Mouse (Mus musculus): ENCODE measurements at regions not wholly inside any gene's neighbourhood (a gene's known extent, or its start where the extent isn't known, plus 50 kb on each side); places are given as distances from the start of the nearest gene placed in this dataset.
A peak's percentile ranks its signal among the peaks of the same experiment; 100 is the strongest.

GRCm38 (mm10) chr15:13765411-13765810 lies 591.9 kb upstream of the Cdh6 start:
- H3K27ac ChIP-seq (replicated peaks), result no peak overlapping the region
- H3K4me3 ChIP-seq, result no peak overlapping the region
- H3K36me3 ChIP-seq (replicated peaks), result no peaks in the 10 kb centered on the region
- no peaks in the 10 kb centered on the region for H3K4me1 ChIP-seq
- 90% methylated on average over 3 of the region's 3 CpGs for WGBS
- no peak for DNase-seq (ENCODE audit: low spot score)
- no peaks in the 10 kb centered on the region for H3K9me3 ChIP-seq
- no peaks in the 10 kb centered on the region for H3K27me3 ChIP-seq (replicated peaks; ENCODE audit: low read depth, poor library complexity, severe bottlenecking)

GRCm38 (mm10) chr15:13764587-13764986 lies 591.1 kb upstream of the Cdh6 start:
- Histone ChIP-seq H3K9me3 (no peaks in the 10 kb centered on the region), H3K4me3 (no peak overlapping the region), H3K36me3 (replicated peaks) (no peaks in the 10 kb centered on the region), H3K27me3 (replicated peaks; ENCODE audit: low read depth, poor library complexity, severe bottlenecking) (no peaks in the 10 kb centered on the region), H3K4me1 (no peaks in the 10 kb centered on the region), H3K27ac (replicated peaks) (no peak overlapping the region)
- DNase-seq (ENCODE audit: low spot score), result no peak
- WGBS, result 94% methylated on average over 1 of the region's 1 CpGs

GRCm38 (mm10) chr15:13746559-13746958 lies 573.1 kb upstream of the Cdh6 start:
- no peaks in the 10 kb centered on the region for H3K4me1 ChIP-seq
- no peaks in the 10 kb centered on the region for H3K27me3 ChIP-seq (replicated peaks; ENCODE audit: low read depth, poor library complexity, severe bottlenecking)
- H3K27ac ChIP-seq (replicated peaks), result no peak overlapping the region
- H3K9me3 ChIP-seq, result no peaks in the 10 kb centered on the region
- 77% methylated on average over 2 of the region's 2 CpGs for WGBS
- DNase-seq (ENCODE audit: low spot score), result no peak
- H3K4me3 ChIP-seq, result no peak overlapping the region
- no peaks in the 10 kb centered on the region for H3K36me3 ChIP-seq (replicated peaks)

GRCm38 (mm10) chr15:13706276-13706675 lies 532.8 kb upstream of the Cdh6 start:
- H3K27me3 ChIP-seq (replicated peaks; ENCODE audit: low read depth, poor library complexity, severe bottlenecking), result no peaks in the 10 kb centered on the region
- no peaks in the 10 kb centered on the region for H3K9me3 ChIP-seq
- no peak for DNase-seq (ENCODE audit: low spot score)
- no peak overlapping the region for H3K4me3 ChIP-seq
- no peaks in the 10 kb centered on the region for H3K36me3 ChIP-seq (replicated peaks)
- H3K4me1 ChIP-seq, result no peaks in the 10 kb centered on the region
- no peak overlapping the region for H3K27ac ChIP-seq (replicated peaks)

- 91% methylated on average over 4 of the region's 4 CpGs for WGBS
- H3K36me3 ChIP-seq (replicated peaks), result no peaks in the 10 kb centered on the region
- H3K27ac ChIP-seq (replicated peaks), result no peak overlapping the region
- no peak for DNase-seq (ENCODE audit: low spot score)
- H3K9me3 ChIP-seq, result no peaks in the 10 kb centered on the region
- no peaks in the 10 kb centered on the region for H3K4me1 ChIP-seq
- H3K4me3 ChIP-seq, result no peak overlapping the region
- H3K27me3 ChIP-seq (replicated peaks; ENCODE audit: low read depth, poor library complexity, severe bottlenecking), result no peaks in the 10 kb centered on the region
Observed at GRCm38 (mm10) chr15:13705187-13705586, 531.7 kb upstream of the Cdh6 start.

GRCm38 (mm10) chr15:13668193-13668592 lies 494.7 kb upstream of the Cdh6 start:
- Histone ChIP-seq H3K4me1 (no peaks in the 10 kb centered on the region), H3K36me3 (replicated peaks) (no peaks in the 10 kb centered on the region), H3K9me3 (no peaks in the 10 kb centered on the region), H3K4me3 (no peak overlapping the region), H3K27me3 (replicated peaks; ENCODE audit: low read depth, poor library complexity, severe bottlenecking) (no peaks in the 10 kb centered on the region), H3K27ac (replicated peaks) (no peak overlapping the region)
- DNase-seq (ENCODE audit: low spot score), result no peak
- WGBS, result 83% methylated on average over 3 of the region's 3 CpGs

- Histone ChIP-seq H3K27me3 (replicated peaks; ENCODE audit: low read depth, poor library complexity, severe bottlenecking) (no peaks in the 10 kb centered on the region), H3K27ac (replicated peaks) (no peak overlapping the region), H3K4me1 (no peaks in the 10 kb centered on the region), H3K9me3 (no peaks in the 10 kb centered on the region), H3K36me3 (replicated peaks) (no peaks in the 10 kb centered on the region), H3K4me3 (no peak overlapping the region)
- WGBS, result 94% methylated on average over 4 of the region's 4 CpGs
- DNase-seq (ENCODE audit: low spot score), result no peak
Observed at GRCm38 (mm10) chr15:13667278-13667677, 493.8 kb upstream of the Cdh6 start.

- WGBS, result 72% methylated on average over 1 of the region's 1 CpGs
- no peaks in the 10 kb centered on the region for H3K9me3 ChIP-seq
- no peak overlapping the region for H3K4me3 ChIP-seq
Observed at GRCm38 (mm10) chr15:13662275-13662674, 488.8 kb upstream of the Cdh6 start.

GRCm38 (mm10) chr15:13655038-13655437 lies 481.6 kb upstream of the Cdh6 start:
- Histone ChIP-seq H3K27ac (replicated peaks) (no peak overlapping the region), H3K36me3 (replicated peaks) (no peaks in the 10 kb centered on the region), H3K4me1 (no peaks in the 10 kb centered on the region), H3K27me3 (replicated peaks; ENCODE audit: low read depth, poor library complexity, severe bottlenecking) (no peaks in the 10 kb centered on the region), H3K4me3 (no peak overlapping the region), H3K9me3 (no peaks in the 10 kb centered on the region)
- 87% methylated on average over 3 of the region's 3 CpGs for WGBS
- no peak for DNase-seq (ENCODE audit: low spot score)

More at GRCm38 (mm10) chr15:13662275-13662674, 488.8 kb upstream of the Cdh6 start:
- DNase-seq (ENCODE audit: low spot score), result no peak
- Histone ChIP-seq H3K4me1 (no peaks in the 10 kb centered on the region), H3K36me3 (replicated peaks) (no peaks in the 10 kb centered on the region), H3K27ac (replicated peaks) (no peak overlapping the region), H3K27me3 (replicated peaks; ENCODE audit: low read depth, poor library complexity, severe bottlenecking) (no peaks in the 10 kb centered on the region)

- H3K27me3 ChIP-seq (replicated peaks; ENCODE audit: low read depth, poor library complexity, severe bottlenecking), result no peaks in the 10 kb centered on the region
- WGBS, result 78% methylated on average over 2 of the region's 2 CpGs
- no peak for DNase-seq (ENCODE audit: low spot score)
- H3K4me1 ChIP-seq, result no peaks in the 10 kb centered on the region
- no peaks in the 10 kb centered on the region for H3K9me3 ChIP-seq
- H3K36me3 ChIP-seq (replicated peaks), result no peaks in the 10 kb centered on the region
- H3K4me3 ChIP-seq, result no peak overlapping the region
- H3K27ac ChIP-seq (replicated peaks), result no peak overlapping the region
Observed at GRCm38 (mm10) chr15:13635346-13635940, 462.0 kb upstream of the Cdh6 start.

GRCm38 (mm10) chr15:13602133-13602532 lies 428.7 kb upstream of the Cdh6 start:
- H3K4me1 ChIP-seq, result no peaks in the 10 kb centered on the region
- no peaks in the 10 kb centered on the region for H3K9me3 ChIP-seq
- H3K27me3 ChIP-seq (replicated peaks; ENCODE audit: low read depth, poor library complexity, severe bottlenecking), result no peaks in the 10 kb centered on the region
- no peak overlapping the region for H3K4me3 ChIP-seq
- H3K27ac ChIP-seq (replicated peaks), result no peak overlapping the region
- no peaks in the 10 kb centered on the region for H3K36me3 ChIP-seq (replicated peaks)
- whole genome bisulfite sequencing, result 96% methylated on average over 1 of the region's 1 CpGs
- DNase-seq (ENCODE audit: low spot score), result no peak

GRCm38 (mm10) chr15:13597856-13598255 lies 424.4 kb upstream of the Cdh6 start:
- Histone ChIP-seq H3K4me3 (no peak overlapping the region), H3K36me3 (replicated peaks) (no peaks in the 10 kb centered on the region), H3K4me1 (peaks cover 7% of the 10 kb centered on the region; the same call in 1 of the 2 replicates), H3K27ac (replicated peaks) (no peak overlapping the region), H3K27me3 (replicated peaks; ENCODE audit: low read depth, poor library complexity, severe bottlenecking) (no peaks in the 10 kb centered on the region), H3K9me3 (no peaks in the 10 kb centered on the region)
- DNase-seq (ENCODE audit: low spot score), result no peak
- 73% methylated on average over 2 of the region's 2 CpGs for WGBS

GRCm38 (mm10) chr15:13593823-13594222 lies 420.3 kb upstream of the Cdh6 start:
- WGBS, result 57% methylated on average over 5 of the region's 5 CpGs
- Histone ChIP-seq H3K27ac (replicated peaks) (no peak overlapping the region), H3K4me1 (peaks cover 29% of the 10 kb centered on the region), H3K27me3 (replicated peaks; ENCODE audit: low read depth, poor library complexity, severe bottlenecking) (no peaks in the 10 kb centered on the region), H3K36me3 (replicated peaks) (no peaks in the 10 kb centered on the region), H3K9me3 (no peaks in the 10 kb centered on the region), H3K4me3 (no peak overlapping the region)
- DNase-seq (ENCODE audit: low spot score), result peak; percentile 21

GRCm38 (mm10) chr15:13590864-13591263 lies 417.4 kb upstream of the Cdh6 start:
- Histone ChIP-seq H3K4me1 (peaks cover 29% of the 10 kb centered on the region), H3K27ac (replicated peaks) (no peak overlapping the region), H3K27me3 (replicated peaks; ENCODE audit: low read depth, poor library complexity, severe bottlenecking) (no peaks in the 10 kb centered on the region), H3K36me3 (replicated peaks) (no peaks in the 10 kb centered on the region), H3K4me3 (no peak overlapping the region), H3K9me3 (no peaks in the 10 kb centered on the region)
- no peak for DNase-seq (ENCODE audit: low spot score)
- whole genome bisulfite sequencing, result 73% methylated on average over 5 of the region's 5 CpGs
